Mouse (Mus musculus): ENCODE data around the gene Tgm2.

DNA sequence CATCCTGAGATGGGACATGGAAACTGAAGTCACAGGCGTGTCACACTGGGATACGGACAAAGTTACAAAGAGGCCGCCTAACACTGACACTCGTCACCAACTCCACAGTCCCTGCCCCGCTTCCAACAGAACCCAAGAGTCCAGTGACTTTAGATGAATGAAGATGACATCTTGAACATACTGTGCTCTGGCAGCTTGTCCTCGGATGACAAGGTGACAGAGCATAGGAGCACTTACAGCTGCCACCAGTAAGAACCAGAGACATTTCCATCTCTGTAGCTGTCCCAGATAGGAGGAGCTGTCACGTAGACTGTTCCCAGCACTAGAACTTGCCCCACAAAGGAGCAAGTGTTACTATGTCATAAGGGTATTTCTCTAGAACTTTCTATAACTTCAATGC, 18.4 kb downstream of the Tgm2 start:
- no peak for TF ChIP-seq CTCF (IDR thresholded peaks at IDR 0.05; ENCODE audit: control insufficient read depth, insufficient read depth, low read length)
- no peak for TF ChIP-seq POLR2A (IDR thresholded peaks at IDR 0.05; ENCODE audit: borderline replicate concordance, control insufficient read depth, low read depth, low read length)
